In genomic region chr4:107923145-107923802, GRCm38 (mm10) we compare ENCODE assay signal across 8 mouse cellular contexts. TPM values are rescaled to one million over a fixed set of nuclear protein-coding genes. Genes with fewer than 3 reads are reported as not detected.
A peak's percentile ranks its signal among the peaks of the same experiment; 100 is the strongest.
DNase-seq lines count a peak whose midpoint lies in the region; ATAC-seq lines count a peak whose summit lies in the region.

Gene Cpt2 (minus strand): TSS chr4:107923610.

- peaks cover 21% of the 10 kb centered on the region for H3K4me1 ChIP-seq in embryonic facial prominence, embryonic 15.5 days
- peaks cover 21% of the 10 kb centered on the region for H3K4me1 ChIP-seq in kidney, embryonic 14.5 days (ENCODE audit: control insufficient read depth, insufficient read depth, low read length)
- peaks cover 22% of the 10 kb centered on the region for H3K4me1 ChIP-seq in limb, embryonic 15.5 days

- H3K9ac ChIP-seq in embryonic facial prominence, embryonic 15.5 days: peak within 1 kb of the TSS; percentile 76
- peak within 1 kb of the TSS; percentile 80 for H3K9ac ChIP-seq in kidney, embryonic 14.5 days (ENCODE audit: low read depth, low read length)
- H3K9ac ChIP-seq in limb, embryonic 15.5 days: peak within 1 kb of the TSS; percentile 82

- H3K36me3 ChIP-seq in embryonic facial prominence, embryonic 15.5 days: no peaks in the 10 kb centered on the region
- no peaks in the 10 kb centered on the region for H3K36me3 ChIP-seq in kidney, embryonic 14.5 days (ENCODE audit: control insufficient read depth, insufficient read depth, low read length)
- H3K36me3 ChIP-seq in limb, embryonic 15.5 days: no peaks in the 10 kb centered on the region

- DNase-seq in 3T3-L1 (ENCODE audit: low read depth, low spot score): peak; percentile 95
- DNase-seq in adrenal gland, postnatal 4 days (ENCODE audit: low spot score in 2 of 2): peak; percentile 87 to 94
- DNase-seq in heart, adult 9 months (ENCODE audit: low spot score in 2 of 2): peak; percentile 94 to 97
- peak; percentile 88 to 92 for DNase-seq in monocyte, adult 2 months (ENCODE audit: low read depth in 1 of 2, low spot score in 2 of 2)
- peak; percentile 91 to 95 for DNase-seq in spleen, postnatal 36 days (ENCODE audit: low spot score in 2 of 2)

- H3K27ac ChIP-seq in embryonic facial prominence, embryonic 15.5 days (replicated peaks): peak within 1 kb of the TSS; percentile 76
- peak within 1 kb of the TSS; percentile 49 for H3K27ac ChIP-seq in kidney, embryonic 14.5 days (ENCODE audit: low read depth, low read length)
- H3K27ac ChIP-seq in limb, embryonic 15.5 days: peak within 1 kb of the TSS; percentile 86

- no peaks in the 10 kb centered on the region for H3K27me3 ChIP-seq in embryonic facial prominence, embryonic 15.5 days
- no peaks in the 10 kb centered on the region for H3K27me3 ChIP-seq in kidney, embryonic 14.5 days (ENCODE audit: control insufficient read depth, insufficient read depth, low read length)
- H3K27me3 ChIP-seq in limb, embryonic 15.5 days: no peaks in the 10 kb centered on the region

- H3K4me3 ChIP-seq in embryonic facial prominence, embryonic 15.5 days (replicated peaks): peak within 1 kb of the TSS; percentile 72
- H3K4me3 ChIP-seq in kidney, embryonic 14.5 days (ENCODE audit: low read length): peak within 1 kb of the TSS; percentile 75
- H3K4me3 ChIP-seq in limb, embryonic 15.5 days: peak within 1 kb of the TSS; percentile 84

- no peaks in the 10 kb centered on the region for H3K9me3 ChIP-seq in embryonic facial prominence, embryonic 15.5 days (replicated peaks)
- H3K9me3 ChIP-seq in kidney, embryonic 14.5 days (ENCODE audit: control insufficient read depth, low read length): no peaks in the 10 kb centered on the region
- H3K9me3 ChIP-seq in limb, embryonic 15.5 days: no peaks in the 10 kb centered on the region

- WGBS in embryonic facial prominence, embryonic 15.5 days: 2% methylated on average over 38 of the region's 38 CpGs
- WGBS in kidney, embryonic 14.5 days: under 1% methylated on average over 32 of the region's 38 CpGs
- 1% methylated on average over 38 of the region's 38 CpGs for WGBS in limb, embryonic 15.5 days

- peak within 1 kb of the TSS; percentile 67 for H3K4me2 ChIP-seq in embryonic facial prominence, embryonic 15.5 days (replicated peaks)
- peak within 1 kb of the TSS; percentile 69 for H3K4me2 ChIP-seq in kidney, embryonic 14.5 days (replicated peaks; ENCODE audit: low read depth, low read length)
- peak within 1 kb of the TSS; percentile 72 for H3K4me2 ChIP-seq in limb, embryonic 15.5 days

- ATAC-seq in embryonic facial prominence, embryonic 15.5 days (ENCODE audit: insufficient number of reproducible peaks, low FRiP score, low TSS enrichment, low read depth): peak; percentile 94
- ATAC-seq in kidney, embryonic 14.5 days (ENCODE audit: low FRiP score, low TSS enrichment): peak; percentile 96
- ATAC-seq in limb, embryonic 15.5 days (ENCODE audit: insufficient number of reproducible peaks, low FRiP score, low TSS enrichment, low read depth): peak; percentile 90

RNA-seq across cellular contexts. Expression of gene Cpt2, which starts in this region (rescaled TPM):
- total RNA-seq in adrenal gland, postnatal 4 days (2021): 100 to 1,000 TPM; 112 to 120 TPM
- polyA plus RNA-seq in embryonic facial prominence, embryonic 15.5 days (2015; fragmentation: Nextera tagmentation; extraction: Ambion mirVana): 33.2 and 34.1 TPM in 2 replicates
- polyA plus RNA-seq in kidney, embryonic 14.5 days (2014; fragmentation: Nextera tagmentation; extraction: Ambion mirVana): 33.0 and 49.5 TPM in 2 replicates
- polyA plus RNA-seq in limb, embryonic 15.5 days (2015; fragmentation: Nextera tagmentation; extraction: Ambion mirVana): 29.8 and 32.3 TPM in 2 replicates

Comparison
In these comparisons a context has a peak if more than half of its experiments do, and no peak if none do; other contexts are left out.
1. Peak in every context shown above with its lines: DNase-seq, ATAC-seq, H3K4me3 ChIP-seq and H3K27ac ChIP-seq.